Mouse (Mus musculus): ENCODE measurements around the gene Fam110a.

Fam110a gene

DNA sequence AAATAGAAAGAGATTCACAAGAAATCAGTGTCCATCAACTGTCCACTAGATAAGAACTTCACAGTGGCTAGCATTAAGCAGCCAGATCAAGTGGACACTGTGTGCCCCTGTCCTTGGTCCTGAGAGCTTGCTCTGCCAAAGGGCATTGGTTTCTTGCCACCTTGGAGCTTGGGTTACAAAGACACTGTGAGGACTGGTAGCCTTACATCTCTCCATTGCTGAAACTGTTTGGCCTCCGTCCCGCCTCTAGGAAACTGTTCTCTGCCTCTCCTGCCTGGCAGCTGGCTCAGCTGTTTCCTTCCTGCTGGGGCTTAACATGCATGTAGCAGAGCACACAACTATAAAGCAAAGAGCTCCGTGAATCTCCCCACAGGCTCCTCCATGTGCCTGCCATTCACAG is 42.1 kb downstream of the Fam110a start:
- DNase-seq (ENCODE audit: low spot score in 2 of 2) = peak in 1 of 2 experiments; percentile 26

DNA sequence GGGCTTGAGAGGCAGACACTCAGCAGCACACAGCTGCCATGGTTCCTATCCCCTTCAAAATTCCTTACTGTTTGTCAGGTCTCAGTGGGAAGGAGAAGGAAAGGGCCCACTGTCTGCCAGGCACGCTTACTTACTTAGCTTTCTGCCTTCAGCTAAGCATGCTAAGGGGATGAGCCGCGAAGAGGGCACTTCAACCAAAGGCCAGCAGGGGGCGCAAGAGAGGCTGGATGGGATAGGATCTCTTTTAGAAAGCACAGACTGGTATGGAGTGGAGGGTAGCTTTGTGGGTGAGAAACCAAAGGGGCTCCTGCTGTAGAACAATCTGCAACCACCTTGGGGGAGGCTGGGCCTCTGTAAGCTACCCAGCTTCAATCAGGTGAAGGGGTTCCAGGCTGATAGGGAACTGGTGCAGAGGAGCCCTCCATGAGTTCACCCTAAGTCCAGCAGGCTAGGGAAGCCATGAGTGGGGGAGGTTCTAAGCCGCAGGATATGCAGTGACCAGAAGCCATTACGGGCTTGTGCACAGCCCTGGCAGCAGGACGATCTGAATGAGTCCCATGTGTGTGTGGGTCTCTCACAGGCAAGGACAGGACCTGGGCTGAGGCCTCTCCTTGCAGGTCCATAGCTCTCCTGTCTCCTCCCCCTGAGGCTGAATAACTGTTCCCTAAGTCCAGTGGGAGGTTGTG is 49.5 kb downstream of the Fam110a start:
- DNase-seq (ENCODE audit: low spot score in 2 of 2) = peak; percentile 62 to 73

DNA sequence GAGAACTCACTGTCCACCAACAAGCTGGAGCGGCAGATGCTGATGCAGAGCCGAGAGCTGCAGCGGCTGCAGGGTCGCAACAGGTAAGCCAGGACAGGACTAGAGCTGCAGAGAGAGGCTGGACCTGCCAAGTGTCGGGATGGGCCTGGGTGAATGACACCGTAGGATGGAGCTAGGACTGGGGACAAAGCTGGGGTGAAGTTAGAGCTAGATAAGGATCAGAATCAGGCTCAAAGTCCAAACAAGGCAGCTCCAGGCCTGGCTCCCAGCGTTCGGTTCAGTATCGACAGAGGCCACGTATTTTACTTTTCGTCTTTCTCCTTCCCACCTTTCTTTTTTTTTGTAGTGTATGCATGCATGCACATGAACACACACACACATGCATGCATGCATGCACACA is 52.9 kb downstream of the Fam110a start:
- DNase-seq (ENCODE audit: low spot score in 2 of 2) = no peak

DNA sequence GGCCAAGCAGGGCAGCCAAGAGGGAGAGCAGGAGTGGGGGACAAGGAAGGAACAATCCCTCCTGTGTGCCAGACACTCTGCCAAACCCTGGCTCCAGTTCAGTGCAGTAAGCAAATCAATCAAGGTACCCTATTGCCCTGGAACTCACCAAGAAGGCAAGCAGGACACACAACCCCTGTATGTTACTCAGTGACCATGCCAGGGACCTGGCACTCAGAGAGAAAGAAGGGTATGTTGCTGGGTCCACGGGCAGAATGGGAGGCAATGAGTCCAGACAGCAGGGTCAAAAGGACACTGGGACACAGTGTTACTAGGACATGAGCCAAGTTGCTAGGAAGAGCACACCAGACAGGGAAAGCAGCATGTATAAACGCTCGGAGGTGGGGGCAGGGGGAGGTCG is 54.3 kb downstream of the Fam110a start:
- DNase-seq (ENCODE audit: low spot score in 2 of 2) = no peak

DNA sequence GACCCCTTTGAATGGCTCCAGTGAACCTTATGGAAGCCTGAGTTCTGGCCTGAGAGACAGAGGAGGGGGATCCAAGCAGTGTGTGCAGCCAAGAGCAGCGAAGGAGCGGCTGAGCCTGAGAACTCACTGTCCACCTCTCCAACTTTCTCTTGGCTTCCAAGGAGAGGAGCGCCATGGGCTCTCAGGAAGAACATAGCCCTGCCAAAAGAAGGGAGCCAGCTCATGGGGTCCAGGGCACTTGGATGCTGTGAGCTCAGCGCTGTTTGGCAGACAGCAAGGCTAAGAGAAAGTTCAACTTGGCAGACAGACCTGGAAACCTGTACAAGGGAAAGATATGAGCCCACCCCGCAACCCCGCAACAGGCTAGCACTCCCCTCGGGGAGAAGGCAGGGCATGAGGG is 55.7 kb downstream of the Fam110a start:
- no peak for DNase-seq (ENCODE audit: low spot score in 2 of 2)

DNA sequence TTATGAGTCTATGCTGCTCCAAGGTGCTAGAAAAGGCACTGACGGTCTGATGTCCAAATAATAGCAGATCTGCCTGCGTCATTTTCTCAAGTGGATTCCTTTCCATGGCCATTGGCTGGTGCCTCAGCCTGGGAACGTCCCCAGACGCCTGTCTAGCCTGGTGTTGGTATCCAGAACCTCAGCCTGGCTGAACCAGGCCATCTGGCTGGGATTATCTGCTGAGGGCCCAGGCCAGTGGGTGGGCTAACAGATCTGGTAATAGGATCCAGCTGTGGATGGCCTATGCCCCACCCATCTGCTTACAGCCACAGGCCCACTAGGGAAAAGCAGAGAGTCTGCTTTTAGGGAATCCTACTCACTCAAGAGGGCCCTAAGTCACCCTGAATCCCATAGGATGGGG is 58.4 kb downstream of the Fam110a start:
- DNase-seq (ENCODE audit: low spot score in 2 of 2) = peak; percentile 75 to 79

DNA sequence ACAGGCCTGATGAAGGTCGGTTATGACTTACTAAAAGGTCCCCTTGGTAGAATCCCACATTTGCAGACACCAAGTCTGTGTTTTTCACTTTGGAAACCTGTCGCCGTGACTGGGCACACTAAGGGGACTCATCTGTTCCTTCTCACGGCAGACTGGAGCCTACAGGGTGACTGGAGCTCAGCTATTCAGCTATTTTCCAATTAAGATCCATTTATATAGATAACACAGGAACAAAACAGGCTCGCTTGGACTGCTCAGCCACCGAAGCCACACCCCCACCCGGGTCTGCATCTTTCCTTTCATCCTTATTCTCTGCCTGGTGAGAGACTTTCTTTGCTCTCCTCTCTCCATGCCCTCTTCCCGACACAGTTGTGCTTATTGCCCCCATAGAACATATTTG is 59.0 kb downstream of the Fam110a start:
- DNase-seq (ENCODE audit: low spot score in 2 of 2) = no peak
